Mouse (Mus musculus): Measurements from ENCODE around the gene Gnptg.

Gene Gnptg

GRCm38 (mm10) chr17:25239695-25240636, at the start of gene Gnptg, which contains the start of gene Tsr3:
Gene Gnptg, minus strand, starts transcription at chr17:25240124.
Gene Tsr3, plus strand, starts transcription at chr17:25240170.
- DNase-seq: peak; percentile 95

GRCm38 (mm10) chr17:25288842-25289241, 48.9 kb upstream of the Gnptg start:
- peak; percentile 65 for DNase-seq

GRCm38 (mm10) chr17:25285033-25285432, 45.1 kb upstream of the Gnptg start:
- peak; percentile 88 for DNase-seq

GRCm38 (mm10) chr17:25282133-25282532, 42.2 kb upstream of the Gnptg start:
- DNase-seq: peak; percentile 40

GRCm38 (mm10) chr17:25275833-25276232, 35.9 kb upstream of the Gnptg start:
- no peak for DNase-seq

- no peak for DNase-seq
Observed at GRCm38 (mm10) chr17:25274571-25275346, 34.8 kb upstream of the Gnptg start, which contains the start of gene Ube2i. Gene Ube2i, minus strand, starts transcription at chr17:25274622.

GRCm38 (mm10) chr17:25273706-25274501, 34.0 kb upstream of the Gnptg start:
- DNase-seq: peak; percentile 100

- DNase-seq: no peak
Observed at GRCm38 (mm10) chr17:25272951-25273705, 33.2 kb upstream of the Gnptg start.

- DNase-seq: no peak
Observed at GRCm38 (mm10) chr17:25272326-25272725, 32.4 kb upstream of the Gnptg start.

- DNase-seq: no peak
Observed at GRCm38 (mm10) chr17:25270795-25271335, 30.9 kb upstream of the Gnptg start.

GRCm38 (mm10) chr17:25264453-25264852, 24.5 kb upstream of the Gnptg start:
- peak; percentile 22 for DNase-seq

- DNase-seq: peak; percentile 40
Observed at GRCm38 (mm10) chr17:25257804-25258261, 17.9 kb upstream of the Gnptg start.

- peak; percentile 62 for DNase-seq
Observed at GRCm38 (mm10) chr17:25256140-25256754, 16.3 kb upstream of the Gnptg start, which contains the start of gene Baiap3. Gene Baiap3, minus strand, starts transcription at chr17:25256364.

GRCm38 (mm10) chr17:25255110-25255509, 15.2 kb upstream of the Gnptg start:
- no peak for DNase-seq

- peak; percentile 44 for DNase-seq
Observed at GRCm38 (mm10) chr17:25253760-25254159, 13.8 kb upstream of the Gnptg start.

- peak; percentile 59 for DNase-seq
Observed at GRCm38 (mm10) chr17:25252643-25253042, 12.7 kb upstream of the Gnptg start.

- no peak for DNase-seq
Observed at GRCm38 (mm10) chr17:25250181-25250835, 10.4 kb upstream of the Gnptg start.

- DNase-seq: no peak
Observed at GRCm38 (mm10) chr17:25248033-25248750, 8.3 kb upstream of the Gnptg start.

- DNase-seq: no peak
Observed at GRCm38 (mm10) chr17:25244239-25244638, 4.3 kb upstream of the Gnptg start.

Measured in retina, postnatal 1 day (tissue).